Mouse (Mus musculus) forebrain, embryonic 12.5 days (tissue): ENCODE data around the gene Bcl11a. TPM values are rescaled to one million over a fixed set of nuclear protein-coding genes. Genes with fewer than 3 reads are reported as not detected.

Experiments used
- ATAC-seq: fragments of 200-750 bp; cut with Nextera tagmentation; 2 replicates; pipeline ENCODE4 v1.8.0; 2017; ENCODE audit warnings: moderate TSS enrichment; ENCODE audit not compliant: low FRiP score
- H3K27ac ChIP-seq: fragments of 300-500 bp; sonication (generic); 2 replicates; pipeline ENCODE4 v1.5.1; 2016; ENCODE audit warnings: mild to moderate bottlenecking
- H3K27me3 ChIP-seq: fragments of 300-500 bp; sonication (generic); 2 replicates; pipeline ENCODE4 v1.6.1; 2016; ENCODE audit warnings: mild to moderate bottlenecking
- H3K36me3 ChIP-seq: fragments of 300-500 bp; sonication (generic); replicated peaks from 2 replicates; pipeline ENCODE4 v1.6.1; 2016; ENCODE audit warnings: mild to moderate bottlenecking
- H3K4me1 ChIP-seq: fragments of 300-500 bp; sonication (generic); 2 replicates; pipeline ENCODE4 v1.6.1; 2016
- H3K4me2 ChIP-seq: fragments of 300-500 bp; sonication (generic); 2 replicates; pipeline ENCODE4 v1.6.1; 2016; ENCODE audit warnings: mild to moderate bottlenecking, moderate library complexity
- H3K4me3 ChIP-seq: fragments of 300-500 bp; sonication (generic); replicated peaks from 2 replicates; pipeline ENCODE4 v1.5.1; 2016; ENCODE audit warnings: mild to moderate bottlenecking
- H3K9ac ChIP-seq: fragments of 300-500 bp; sonication (generic); 2 replicates; pipeline ENCODE4 v1.6.1; 2016; ENCODE audit warnings: mild to moderate bottlenecking
- H3K9me3 ChIP-seq: fragments of 300-500 bp; sonication (generic); 2 replicates; pipeline ENCODE4 v1.6.1; 2016
- WGBS: fragments of 180-500 bp; shearing (Covaris S2); methylation state at CpG from one replicate; pipeline ENCODE4 v1.1.7; 2016; 5-methylcytosine and 5-hydroxymethylcytosine counted together
- polyA plus RNA-seq: library from polyadenylated mRNA; unstranded; fragments of >200 nt; fragmentation: Nextera tagmentation; extraction: Ambion mirVana; gene quantifications from 2 replicates; pipeline ENCODE4 v1.2.1, GENCODE M21; 2016

Gene Bcl11a
- polyA plus RNA-seq, 1 experiment from 2014 or later = 130 TPM

- no peak overlapping the region for H3K4me2 ChIP-seq
- no peaks in the 10 kb centered on the region for H3K27me3 ChIP-seq
- H3K27ac ChIP-seq = no peak overlapping the region
- no peaks in the 10 kb centered on the region for H3K9me3 ChIP-seq
- peaks cover 10% of the 10 kb centered on the region for H3K36me3 ChIP-seq
- no peak overlapping the region for H3K9ac ChIP-seq
- peaks cover 8% of the 10 kb centered on the region for H3K4me1 ChIP-seq
- WGBS = 85% methylated on average over 4 of the region's 4 CpGs
- no peak overlapping the region for H3K4me3 ChIP-seq
- ATAC-seq = no peak
These were observed 99.6 kb downstream of the Bcl11a start for GRCm38 (mm10) chr11:24177458-24177857.

GRCm38 (mm10) chr11:24178823-24179476, 101.1 kb downstream of the Bcl11a start:
- H3K36me3 ChIP-seq = no peaks in the 10 kb centered on the region
- H3K27ac ChIP-seq = no peak overlapping the region
- H3K4me1 ChIP-seq = peaks cover 8% of the 10 kb centered on the region
- H3K9ac ChIP-seq = no peak overlapping the region
- no peaks in the 10 kb centered on the region for H3K27me3 ChIP-seq
- no peaks in the 10 kb centered on the region for H3K9me3 ChIP-seq
- 94% methylated on average over 6 of the region's 6 CpGs for WGBS
- no peak for ATAC-seq
- no peak overlapping the region for H3K4me2 ChIP-seq
- H3K4me3 ChIP-seq = no peak overlapping the region

- Histone ChIP-seq H3K4me2 (no peak overlapping the region), H3K4me3 (no peak overlapping the region), H3K27ac (0 out of 2 replicates have a peak overlapping the region, but pooled peaks have one; percentile 25), H3K36me3 (no peaks in the 10 kb centered on the region), H3K9ac (no peak overlapping the region), H3K4me1 (peaks cover 8% of the 10 kb centered on the region), H3K27me3 (no peaks in the 10 kb centered on the region), H3K9me3 (no peaks in the 10 kb centered on the region)
- ATAC-seq = peak; percentile 27
- WGBS = 21% methylated on average over 7 of the region's 7 CpGs
These were observed 102.2 kb downstream of the Bcl11a start for GRCm38 (mm10) chr11:24180040-24180439.

GRCm38 (mm10) chr11:24183501-24183900, 105.6 kb downstream of the Bcl11a start:
- no peaks in the 10 kb centered on the region for H3K36me3 ChIP-seq
- 91% methylated on average over 7 of the region's 7 CpGs for WGBS
- no peak for ATAC-seq
- H3K4me3 ChIP-seq = no peak overlapping the region
- H3K9me3 ChIP-seq = no peaks in the 10 kb centered on the region
- no peak overlapping the region for H3K9ac ChIP-seq
- H3K27ac ChIP-seq = no peak overlapping the region
- no peaks in the 10 kb centered on the region for H3K27me3 ChIP-seq
- no peak overlapping the region for H3K4me2 ChIP-seq
- H3K4me1 ChIP-seq = peaks cover 8% of the 10 kb centered on the region

GRCm38 (mm10) chr11:24184932-24185331, 107.1 kb downstream of the Bcl11a start:
- Histone ChIP-seq H3K4me1 (peaks cover 5% of the 10 kb centered on the region), H3K36me3 (no peaks in the 10 kb centered on the region), H3K4me2 (no peak overlapping the region), H3K27me3 (no peaks in the 10 kb centered on the region), H3K9me3 (no peaks in the 10 kb centered on the region), H3K4me3 (no peak overlapping the region), H3K27ac (no peak overlapping the region), H3K9ac (no peak overlapping the region)
- ATAC-seq = no peak
- WGBS = 72% methylated on average over 5 of the region's 5 CpGs

GRCm38 (mm10) chr11:24190411-24190810, 112.6 kb downstream of the Bcl11a start:
- H3K4me3 ChIP-seq = no peak overlapping the region
- H3K4me1 ChIP-seq = peaks cover 4% of the 10 kb centered on the region; the same call in 1 of the 2 replicates
- no peaks in the 10 kb centered on the region for H3K9me3 ChIP-seq
- no peak overlapping the region for H3K9ac ChIP-seq
- no peaks in the 10 kb centered on the region for H3K27me3 ChIP-seq
- no peak overlapping the region for H3K4me2 ChIP-seq
- no peak overlapping the region for H3K27ac ChIP-seq
- ATAC-seq = no peak
- 89% methylated on average over 3 of the region's 3 CpGs for WGBS
- no peaks in the 10 kb centered on the region for H3K36me3 ChIP-seq

- Histone ChIP-seq H3K9ac (no peak overlapping the region), H3K4me1 (peaks cover 13% of the 10 kb centered on the region), H3K4me3 (no peak overlapping the region), H3K36me3 (no peaks in the 10 kb centered on the region), H3K4me2 (no peak overlapping the region), H3K27ac (0 out of 2 replicates have a peak overlapping the region, but pooled peaks have one; percentile 42), H3K27me3 (no peaks in the 10 kb centered on the region), H3K9me3 (no peaks in the 10 kb centered on the region)
- no peak for ATAC-seq
- 83% methylated on average over 4 of the region's 4 CpGs for WGBS
These were observed 118.8 kb downstream of the Bcl11a start for GRCm38 (mm10) chr11:24196460-24197190.

DNA sequence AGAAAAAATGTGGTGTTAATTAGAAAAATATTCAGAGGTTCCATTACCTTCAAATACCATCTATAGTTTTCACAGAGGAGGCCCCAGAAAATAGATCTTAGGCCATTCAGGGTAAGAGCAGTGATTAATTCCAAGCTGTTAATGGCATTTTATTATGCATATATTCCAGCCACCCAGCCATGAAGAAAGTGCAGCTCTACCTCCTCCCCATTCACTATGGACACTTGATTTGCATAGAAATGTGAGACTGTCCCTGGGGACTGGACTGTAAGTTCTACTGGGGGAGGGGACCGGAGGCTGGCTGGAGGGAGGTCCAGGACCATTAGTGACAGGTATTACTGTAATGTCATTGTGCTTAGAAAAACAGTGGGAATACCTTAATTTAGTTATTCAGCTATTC, 119.6 kb downstream of the Bcl11a start:
- no peak overlapping the region for H3K4me2 ChIP-seq
- H3K27ac ChIP-seq = no peak overlapping the region
- H3K4me1 ChIP-seq = peaks cover 20% of the 10 kb centered on the region
- H3K4me3 ChIP-seq = no peak overlapping the region
- 59% methylated on average over 1 of the region's 1 CpGs for WGBS
- H3K27me3 ChIP-seq = no peaks in the 10 kb centered on the region
- peak; percentile 57; the same call in 1 of the 2 replicates for ATAC-seq
- no peak overlapping the region for H3K9ac ChIP-seq
- H3K36me3 ChIP-seq = no peaks in the 10 kb centered on the region
- no peaks in the 10 kb centered on the region for H3K9me3 ChIP-seq

- no peak overlapping the region for H3K27ac ChIP-seq
- 93% methylated on average over 3 of the region's 3 CpGs for WGBS
- H3K4me2 ChIP-seq = no peak overlapping the region
- ATAC-seq = no peak
- H3K9me3 ChIP-seq = no peaks in the 10 kb centered on the region
- H3K9ac ChIP-seq = no peak overlapping the region
- H3K4me3 ChIP-seq = no peak overlapping the region
- H3K36me3 ChIP-seq = no peaks in the 10 kb centered on the region
- H3K27me3 ChIP-seq = no peaks in the 10 kb centered on the region
- peaks cover 31% of the 10 kb centered on the region for H3K4me1 ChIP-seq
These were observed 121.7 kb downstream of the Bcl11a start for GRCm38 (mm10) chr11:24199560-24199959.

DNA sequence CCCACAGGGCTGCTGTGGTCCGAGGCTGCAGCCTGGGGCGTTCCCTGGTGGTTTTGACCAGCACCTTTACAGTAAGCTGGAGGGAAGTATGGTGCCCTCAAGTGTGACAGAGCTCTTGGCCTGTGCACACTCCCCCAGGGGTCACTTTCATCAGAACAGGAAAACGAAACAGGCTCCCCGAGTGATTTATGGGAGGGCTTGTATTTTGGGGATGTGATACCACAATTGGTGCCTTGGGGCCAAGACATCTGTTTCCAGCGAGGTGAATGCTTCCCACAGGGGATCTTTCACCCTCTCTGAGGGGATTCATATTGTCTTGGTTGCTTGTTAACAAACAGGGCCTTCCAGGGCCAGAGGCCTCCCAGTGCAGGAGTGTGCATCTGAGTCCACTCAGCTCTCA, 122.5 kb downstream of the Bcl11a start:
- no peaks in the 10 kb centered on the region for H3K36me3 ChIP-seq
- H3K9ac ChIP-seq = no peak overlapping the region
- H3K9me3 ChIP-seq = no peaks in the 10 kb centered on the region
- no peak overlapping the region for H3K27ac ChIP-seq
- H3K27me3 ChIP-seq = 0 out of 2 replicates have a peak, but pooled peaks cover 3% of the 10 kb centered on the region
- ATAC-seq = no peak
- H3K4me3 ChIP-seq = no peak overlapping the region
- no peak overlapping the region for H3K4me2 ChIP-seq
- WGBS = 83% methylated on average over 5 of the region's 5 CpGs
- peaks cover 27% of the 10 kb centered on the region for H3K4me1 ChIP-seq

DNA sequence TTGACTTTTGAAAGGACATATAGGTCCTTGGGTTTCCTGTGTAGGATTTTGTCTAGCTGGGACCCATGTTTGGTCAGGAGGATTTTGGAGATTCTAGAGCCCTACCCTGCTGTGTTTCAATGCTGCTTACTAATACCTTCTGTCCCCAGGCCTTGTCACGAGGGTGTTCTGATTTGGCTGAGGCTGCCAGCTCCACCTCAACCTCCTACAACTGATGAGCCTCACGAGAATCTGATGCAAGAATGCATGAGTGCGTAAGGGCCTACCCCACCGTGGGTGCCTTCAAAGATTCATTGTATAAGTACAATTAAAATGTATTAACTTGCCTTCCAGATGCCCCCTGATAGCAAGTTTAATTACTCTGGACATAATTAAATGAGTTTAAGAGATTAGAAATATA, 123.4 kb downstream of the Bcl11a start:
- no peak overlapping the region for H3K27ac ChIP-seq
- no peak for ATAC-seq
- 69% methylated on average over 4 of the region's 4 CpGs for WGBS

DNA sequence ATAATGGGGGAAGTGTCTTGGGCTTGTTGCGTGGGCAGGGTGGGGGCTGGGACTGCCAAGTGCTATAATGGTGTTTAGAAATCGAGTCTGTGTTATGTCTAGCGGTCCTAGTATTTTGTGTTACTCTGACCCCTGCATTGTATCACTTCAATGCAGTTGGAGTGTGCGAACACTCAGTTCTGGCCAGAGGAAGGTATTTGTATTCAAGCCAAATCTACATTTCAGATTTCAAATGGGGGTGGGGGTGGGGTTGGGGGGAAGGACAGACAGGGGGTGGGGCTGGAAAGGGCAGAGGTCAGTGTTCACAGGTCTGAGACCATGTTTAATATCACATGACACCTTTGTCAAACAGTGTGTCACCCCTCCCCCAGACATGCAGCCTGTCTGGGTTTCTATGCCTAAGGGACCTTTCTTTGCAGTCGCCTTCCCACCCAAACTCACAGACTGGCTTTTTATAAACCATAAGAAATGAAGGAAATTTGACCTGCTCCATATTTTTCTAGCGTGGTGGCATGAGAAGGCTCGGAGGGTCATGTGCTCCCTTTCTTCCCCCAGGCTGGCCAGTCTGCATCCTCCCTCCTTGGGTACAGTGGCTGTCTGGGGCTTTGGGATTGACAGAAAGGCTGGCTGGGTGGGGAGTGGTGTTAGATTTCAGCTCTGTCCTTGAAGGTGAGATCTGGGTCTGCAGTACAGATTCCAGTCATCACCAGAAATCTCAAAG, 124.9 kb downstream of the Bcl11a start:
- Histone ChIP-seq H3K9ac (no peak overlapping the region), H3K4me1 (peaks cover 20% of the 10 kb centered on the region), H3K4me2 (no peak overlapping the region), H3K27me3 (0 out of 2 replicates have a peak, but pooled peaks cover 3% of the 10 kb centered on the region), H3K36me3 (no peaks in the 10 kb centered on the region), H3K27ac (no peak overlapping the region), H3K9me3 (no peaks in the 10 kb centered on the region), H3K4me3 (no peak overlapping the region)
- peak; percentile 64; the same call in 1 of the 2 replicates for ATAC-seq
- 22% methylated on average over 7 of the region's 7 CpGs for WGBS

More for the DNA sequence above, 123.4 kb downstream of the Bcl11a start:
- Histone ChIP-seq H3K4me2 (no peak overlapping the region), H3K4me1 (peaks cover 27% of the 10 kb centered on the region), H3K27me3 (0 out of 2 replicates have a peak, but pooled peaks cover 3% of the 10 kb centered on the region), H3K9me3 (no peaks in the 10 kb centered on the region), H3K9ac (no peak overlapping the region), H3K36me3 (no peaks in the 10 kb centered on the region), H3K4me3 (no peak overlapping the region)
